19 mouse cellular contexts compared by ENCODE assay signal in the genomic region with DNA sequence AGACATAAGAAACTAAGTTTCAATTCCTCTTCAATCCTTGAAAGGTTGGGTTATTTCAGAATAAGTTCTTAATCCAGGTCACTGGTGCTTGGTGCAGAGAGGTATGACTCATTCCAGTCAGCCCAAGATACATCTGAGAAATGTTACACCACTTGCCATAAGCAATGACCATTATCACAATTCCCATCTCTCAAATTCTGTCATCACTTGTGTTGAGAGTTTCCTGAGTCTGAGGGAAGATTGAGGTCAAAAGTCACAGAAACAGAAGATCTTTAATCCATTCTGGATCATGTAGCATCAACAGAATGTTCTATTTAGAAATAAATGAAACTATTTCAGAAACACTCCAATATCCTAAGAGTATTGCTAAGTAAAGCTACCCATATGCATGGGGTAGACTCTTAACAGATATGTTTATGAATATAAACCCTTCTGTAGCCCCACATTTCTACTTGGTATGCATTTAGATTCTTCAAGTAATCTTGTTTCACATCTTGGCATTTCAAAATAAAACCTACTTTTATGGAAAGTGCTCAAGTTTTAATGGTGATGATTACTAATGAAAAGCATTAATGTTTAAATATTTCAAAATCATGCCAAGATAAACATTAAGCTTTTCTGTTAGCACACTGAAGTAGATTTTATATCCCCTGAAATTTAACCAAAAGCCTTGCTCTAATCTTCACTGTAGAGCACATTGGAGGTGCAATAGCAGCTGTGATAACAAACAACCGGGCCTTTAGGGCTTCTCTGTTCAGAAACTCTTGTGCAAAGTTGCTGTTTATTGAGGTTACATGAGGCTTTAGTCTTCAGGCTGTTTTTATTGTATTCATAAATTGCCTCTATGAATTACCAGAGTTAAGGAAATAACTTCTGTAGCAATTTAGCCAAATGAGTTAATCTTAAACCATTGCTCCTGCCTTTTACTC.
DNase-seq lines count a peak whose midpoint lies in the region; ATAC-seq and TF ChIP-seq lines count a peak whose summit lies in the region.
"Had no signal": no experiment of that assay in that cellular context is flagged by ENCODE, and none has a peak within 500 bp of the region (broad histone marks: within the 10 kb centered on the region; RNA-seq: fewer than 3 reads in every experiment).

No protein-coding gene starts in this region.

- no peaks in the 10 kb centered on the region for H3K27me3 ChIP-seq in limb, embryonic 14.5 days (ENCODE audit: control insufficient read depth, insufficient read depth, low read length)
- no peaks in the 10 kb centered on the region for H3K27me3 ChIP-seq in heart, embryonic 12.5 days (replicated peaks)
- H3K27me3 ChIP-seq: heart, embryonic 13.5 days; liver, embryonic 12.5 days had no signal

- TF ChIP-seq POLR2A in limb, embryonic 14.5 days (IDR thresholded peaks at IDR 0.05; ENCODE audit: borderline replicate concordance, extremely low read depth, insufficient read depth, insufficient read length) = no peak

- no peaks in the 10 kb centered on the region for H3K4me1 ChIP-seq in limb, embryonic 14.5 days (ENCODE audit: control insufficient read depth, insufficient read depth, low read length)
- H3K4me1 ChIP-seq in heart, embryonic 12.5 days (replicated peaks) = no peaks in the 10 kb centered on the region
- H3K4me1 ChIP-seq: heart, embryonic 13.5 days; liver, embryonic 12.5 days had no signal

- H3K4me3 ChIP-seq in limb, embryonic 14.5 days (replicated peaks; ENCODE audit: low read length) = no peak overlapping the region
- no peak overlapping the region for H3K4me3 ChIP-seq in heart, embryonic 12.5 days
- H3K4me3 ChIP-seq: heart, embryonic 13.5 days; layer of hippocampus, adult 2 months; liver, embryonic 12.5 days had no signal

- peak; percentile 41 for ATAC-seq in limb, embryonic 14.5 days (ENCODE audit: low FRiP score, low read depth)
- no peak for ATAC-seq in heart, embryonic 12.5 days (ENCODE audit: insufficient number of reproducible peaks, low FRiP score)
- ATAC-seq: forebrain, embryonic 14.5 days; hindbrain, postnatal 0 days; liver, embryonic 12.5 days had no signal

- peak; percentile 15 for DNase-seq in kidney, postnatal 10 days
- no peak for DNase-seq in kidney, adult 9 months
- DNase-seq in NIH3T3 (ENCODE audit: low read depth) = peak; percentile 2
- DNase-seq in fat pad, adult 2 months (ENCODE audit: extremely low read depth, low read depth, low spot score) = peak; percentile 98
- DNase-seq in limb, embryonic 14.5 days (ENCODE audit: low spot score) = peak; percentile 62
- DNase-seq in right cerebral cortex, postnatal 10 days (ENCODE audit: low spot score in 2 of 2) = no peak
- DNase-seq in urinary bladder, postnatal 4 days (ENCODE audit: low spot score in 2 of 2) = no peak
- DNase-seq: adrenal gland, postnatal 10 days; cerebellum, adult 11 months; cerebellum, postnatal 36 days; heart, postnatal 4 days; midbrain, embryonic 14.5 days; thymus, postnatal 14 days had no signal

- no peaks in the 10 kb centered on the region for H3K36me3 ChIP-seq in limb, embryonic 14.5 days (ENCODE audit: control insufficient read depth, insufficient read depth, low read length)
- no peaks in the 10 kb centered on the region for H3K36me3 ChIP-seq in heart, embryonic 12.5 days
- H3K36me3 ChIP-seq: heart, embryonic 13.5 days; liver, embryonic 12.5 days had no signal

- no peak overlapping the region for H3K4me2 ChIP-seq in limb, embryonic 14.5 days (replicated peaks; ENCODE audit: low read depth, low read length, severe bottlenecking)
- no peak overlapping the region for H3K4me2 ChIP-seq in heart, embryonic 12.5 days
- H3K4me2 ChIP-seq: heart, embryonic 13.5 days; liver, embryonic 12.5 days had no signal

- H3K9ac ChIP-seq in limb, embryonic 14.5 days (ENCODE audit: low read depth, low read length, severe bottlenecking) = no peak overlapping the region
- no peak overlapping the region for H3K9ac ChIP-seq in heart, embryonic 12.5 days
- H3K9ac ChIP-seq: heart, embryonic 13.5 days; liver, embryonic 12.5 days had no signal

- H3K9me3 ChIP-seq in limb, embryonic 14.5 days (ENCODE audit: control insufficient read depth, low read length) = no peaks in the 10 kb centered on the region
- H3K9me3 ChIP-seq in heart, embryonic 12.5 days (replicated peaks) = no peaks in the 10 kb centered on the region
- H3K9me3 ChIP-seq: heart, embryonic 13.5 days; liver, embryonic 12.5 days had no signal

- no peak overlapping the region for H3K27ac ChIP-seq in limb, embryonic 14.5 days (replicated peaks; ENCODE audit: low read depth, low read length)
- H3K27ac ChIP-seq in heart, embryonic 12.5 days (ENCODE audit: poor library complexity, severe bottlenecking) = no peak overlapping the region
- H3K27ac ChIP-seq: heart, embryonic 13.5 days; hindbrain, postnatal 0 days; layer of hippocampus, adult 2 months; liver, embryonic 12.5 days had no signal

- 14% methylated on average over 1 of the region's 1 CpGs for WGBS in limb, embryonic 14.5 days
- 54% methylated on average over 1 of the region's 1 CpGs for WGBS in heart, embryonic 12.5 days

Comparison
In these comparisons a context has a peak if more than half of its experiments do, and no peak if none do; other contexts are left out.
1. DNase-seq: peak in kidney, postnatal 10 days (single experiment), NIH3T3 (single experiment), fat pad, adult 2 months (single experiment) and limb, embryonic 14.5 days (single experiment); none in kidney, adult 9 months (single experiment), right cerebral cortex, postnatal 10 days (0 of 2) and urinary bladder, postnatal 4 days (0 of 2).